Mouse (Mus musculus) limb, embryonic 10.5 days (tissue): ENCODE results near the gene Flvcr2. TPM values are rescaled to one million over a fixed set of nuclear protein-coding genes. Genes with fewer than 3 reads are reported as not detected.

ENCODE experiments used
- DNase-seq: peaks from one replicate; pipeline ENCODE4 v3.0.0-alpha.2; 2017; ENCODE audit warnings: low spot score
- H3K27ac ChIP-seq: fragments of 300-500 bp; sonication (generic); 2 replicates; pipeline ENCODE4 v1.5.1; 2016; ENCODE audit warnings: mild to moderate bottlenecking
- H3K27me3 ChIP-seq: fragments of 300-500 bp; sonication (generic); 2 replicates; pipeline ENCODE4 v1.6.1; 2016; ENCODE audit warnings: low read depth, mild to moderate bottlenecking; ENCODE audit not compliant: poor library complexity, severe bottlenecking
- H3K36me3 ChIP-seq: fragments of 300-500 bp; sonication (generic); 2 replicates; pipeline ENCODE4 v1.6.1; 2016; ENCODE audit warnings: mild to moderate bottlenecking, moderate library complexity
- H3K4me1 ChIP-seq: fragments of 300-500 bp; sonication (generic); 2 replicates; pipeline ENCODE4 v1.6.1; 2016
- H3K4me3 ChIP-seq: fragments of 300-500 bp; sonication (generic); 2 replicates; pipeline ENCODE4 v1.5.1; 2016; ENCODE audit warnings: mild to moderate bottlenecking, moderate library complexity
- H3K9me3 ChIP-seq: fragments of 300-500 bp; sonication (generic); replicated peaks from 2 replicates; pipeline ENCODE4 v1.6.1; 2016; ENCODE audit warnings: mild to moderate bottlenecking
- WGBS: fragments of 180-500 bp; shearing (Covaris S2); methylation state at CpG from one replicate; pipeline ENCODE4 v1.1.7; 2016; 5-methylcytosine and 5-hydroxymethylcytosine counted together
- polyA plus RNA-seq: library from polyadenylated mRNA; unstranded; fragments of >200 nt; fragmentation: Nextera tagmentation; extraction: Ambion mirVana; gene quantifications from 2 replicates; pipeline ENCODE4 v1.2.1, GENCODE M21; 2016

The Flvcr2 gene
- polyA plus RNA-seq, 1 experiment from 2014 or later = 0.93 TPM

DNA sequence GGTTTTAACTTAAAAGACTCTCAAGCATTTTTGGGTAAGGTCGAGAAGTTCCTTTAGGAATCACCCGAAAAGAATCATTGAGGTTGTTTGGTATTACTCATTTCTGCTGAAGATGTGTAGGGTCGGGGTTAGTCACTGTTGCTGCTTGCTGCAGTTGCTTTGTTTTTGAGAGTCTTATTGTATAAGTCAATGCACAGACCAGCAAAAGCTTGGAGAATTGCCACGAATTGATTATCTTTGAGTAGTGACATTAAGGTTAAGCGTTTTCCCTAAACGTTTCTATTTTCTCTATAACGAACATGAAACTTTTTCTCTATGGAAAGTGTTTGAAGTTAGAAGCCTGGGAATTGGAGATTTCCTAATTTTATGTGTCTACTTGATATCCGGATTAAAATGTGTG lies 79.0 kb downstream of the Flvcr2 start:
- H3K9me3 ChIP-seq = no peaks in the 10 kb centered on the region

DNA sequence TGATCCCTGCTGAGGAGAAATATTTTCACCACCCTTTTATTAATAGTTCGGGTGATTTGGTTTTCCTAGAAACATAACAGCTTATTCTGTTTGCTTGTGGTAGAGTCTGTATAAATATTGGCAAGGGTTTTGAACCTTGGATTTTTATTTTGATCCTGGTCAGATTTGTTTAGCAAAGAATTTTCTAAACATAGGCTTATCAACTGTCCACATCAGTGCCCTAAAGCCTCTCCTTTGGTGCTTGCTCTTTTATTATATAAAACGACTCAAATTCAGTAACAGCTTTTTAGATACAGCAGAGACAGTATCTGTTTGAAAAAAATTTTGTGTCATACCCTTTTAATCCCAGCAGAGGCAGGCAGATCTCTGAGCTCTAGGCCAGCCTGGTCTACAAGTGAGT lies 79.5 kb downstream of the Flvcr2 start:
- H3K9me3 ChIP-seq = no peaks in the 10 kb centered on the region
- no peak overlapping the region for H3K27ac ChIP-seq
- 81% methylated on average over 2 of the region's 2 CpGs for WGBS
- H3K36me3 ChIP-seq = peaks cover 49% of the 10 kb centered on the region
- no peaks in the 10 kb centered on the region for H3K27me3 ChIP-seq
- DNase-seq = no peak
- H3K4me3 ChIP-seq = peak overlapping the region; percentile 90
- peaks cover 16% of the 10 kb centered on the region for H3K4me1 ChIP-seq

More for the DNA sequence above, 79.0 kb downstream of the Flvcr2 start:
- H3K27me3 ChIP-seq = no peaks in the 10 kb centered on the region
- peaks cover 51% of the 10 kb centered on the region for H3K36me3 ChIP-seq
- H3K4me1 ChIP-seq = peaks cover 16% of the 10 kb centered on the region
- peak overlapping the region; percentile 90 for H3K4me3 ChIP-seq
- peak overlapping the region; percentile 96 for H3K27ac ChIP-seq
- no peak for DNase-seq
- 11% methylated on average over 8 of the region's 8 CpGs for WGBS

DNA sequence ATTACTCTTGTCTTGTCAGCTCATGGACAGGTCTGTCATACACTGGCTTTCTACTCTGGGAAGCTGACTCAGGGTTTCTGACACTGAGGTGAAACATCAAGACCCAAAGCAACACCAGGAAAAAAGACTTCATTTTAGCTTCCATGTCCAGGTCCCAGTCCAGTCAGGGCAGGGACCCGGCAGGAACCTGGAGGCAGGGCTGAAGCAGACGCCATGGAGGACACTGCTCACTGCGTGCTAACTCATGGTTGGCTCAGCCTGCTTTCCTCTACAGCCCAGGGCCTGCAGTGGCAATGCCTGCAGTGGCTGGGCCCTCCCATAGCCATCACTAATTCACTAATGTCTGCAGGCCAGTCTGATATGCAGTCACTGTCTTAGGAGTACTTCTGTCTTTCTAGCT lies 82.5 kb downstream of the Flvcr2 start:
- Histone ChIP-seq H3K9me3 (no peaks in the 10 kb centered on the region), H3K4me3 (no peak overlapping the region), H3K36me3 (peaks cover 63% of the 10 kb centered on the region), H3K27ac (no peak overlapping the region), H3K27me3 (no peaks in the 10 kb centered on the region), H3K4me1 (peaks cover 9% of the 10 kb centered on the region)
- 92% methylated on average over 3 of the region's 3 CpGs for WGBS
- no peak for DNase-seq

DNA sequence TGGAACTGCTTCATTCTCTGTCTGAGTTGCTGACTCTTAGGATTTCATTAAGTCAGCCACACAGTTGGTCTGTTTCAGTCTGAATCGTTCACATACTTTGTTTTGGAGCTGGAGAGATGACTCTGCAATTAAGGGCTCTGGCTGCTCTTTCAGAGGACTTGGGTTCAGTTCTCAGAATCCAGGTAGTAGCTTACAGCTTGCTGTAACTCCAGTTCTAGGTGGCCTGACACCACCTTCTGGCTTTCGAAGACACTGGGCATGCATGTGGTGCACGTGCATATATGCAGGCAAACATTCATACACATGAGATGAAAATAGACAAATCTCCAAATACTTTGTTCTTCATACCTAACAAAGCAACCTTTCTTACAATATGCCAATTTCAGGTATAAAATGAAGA lies 83.5 kb downstream of the Flvcr2 start:
- Histone ChIP-seq H3K27me3 (no peaks in the 10 kb centered on the region), H3K36me3 (peaks cover 67% of the 10 kb centered on the region), H3K27ac (no peak overlapping the region), H3K9me3 (no peaks in the 10 kb centered on the region), H3K4me3 (no peak overlapping the region), H3K4me1 (peaks cover 7% of the 10 kb centered on the region)
- 95% methylated on average over 3 of the region's 3 CpGs for WGBS
- no peak for DNase-seq

DNA sequence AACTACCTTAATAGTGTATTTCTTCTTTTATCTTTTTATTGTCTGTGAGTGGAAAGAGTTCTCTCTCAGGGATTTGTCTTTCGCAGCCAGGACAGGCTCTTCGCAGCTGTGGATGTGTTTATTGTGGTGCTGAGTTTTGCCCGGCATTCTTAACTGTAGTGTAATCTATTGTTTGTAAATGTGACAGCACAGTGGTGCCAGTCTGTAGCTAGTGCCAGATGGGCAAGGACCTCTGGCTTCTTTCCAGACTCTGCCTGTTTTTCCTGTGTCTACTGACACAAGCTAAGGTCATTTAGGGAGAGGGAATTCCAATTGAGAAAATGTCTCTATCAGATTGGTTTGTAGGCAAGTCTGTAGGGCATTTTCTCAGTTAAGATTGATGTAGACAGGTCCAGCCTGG lies 84.4 kb downstream of the Flvcr2 start:
- H3K36me3 ChIP-seq = peaks cover 71% of the 10 kb centered on the region
- DNase-seq = no peak
- no peaks in the 10 kb centered on the region for H3K27me3 ChIP-seq
- H3K9me3 ChIP-seq = no peaks in the 10 kb centered on the region
- peaks cover 2% of the 10 kb centered on the region for H3K4me1 ChIP-seq
- WGBS = 92% methylated on average over 3 of the region's 3 CpGs
- H3K27ac ChIP-seq = no peak overlapping the region
- H3K4me3 ChIP-seq = no peak overlapping the region

DNA sequence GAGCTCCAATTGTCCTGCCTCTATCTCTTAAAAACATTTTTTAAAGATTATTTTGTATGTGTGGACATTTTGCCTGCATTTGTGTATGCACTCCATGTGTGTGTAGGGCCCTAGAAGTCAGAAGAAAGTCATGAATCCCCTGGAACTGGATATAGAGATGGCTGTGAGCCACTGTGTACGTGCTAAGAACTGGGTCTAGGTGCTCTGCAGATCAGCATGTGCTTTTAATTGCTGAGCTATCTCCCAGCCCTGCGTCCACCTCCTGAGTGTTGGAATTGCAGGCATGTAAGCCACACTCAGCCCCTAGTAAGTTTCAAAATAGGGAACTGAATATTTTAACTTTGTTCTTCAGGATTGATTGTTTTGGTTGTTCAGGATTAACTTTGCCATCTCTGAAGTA lies 88.2 kb downstream of the Flvcr2 start:
- no peak overlapping the region for H3K27ac ChIP-seq
- H3K27me3 ChIP-seq = no peaks in the 10 kb centered on the region
- WGBS = 69% methylated on average over 2 of the region's 2 CpGs
- no peak overlapping the region for H3K4me3 ChIP-seq
- peaks cover 49% of the 10 kb centered on the region for H3K36me3 ChIP-seq
- no peaks in the 10 kb centered on the region for H3K9me3 ChIP-seq
- no peaks in the 10 kb centered on the region for H3K4me1 ChIP-seq
- DNase-seq = no peak

DNA sequence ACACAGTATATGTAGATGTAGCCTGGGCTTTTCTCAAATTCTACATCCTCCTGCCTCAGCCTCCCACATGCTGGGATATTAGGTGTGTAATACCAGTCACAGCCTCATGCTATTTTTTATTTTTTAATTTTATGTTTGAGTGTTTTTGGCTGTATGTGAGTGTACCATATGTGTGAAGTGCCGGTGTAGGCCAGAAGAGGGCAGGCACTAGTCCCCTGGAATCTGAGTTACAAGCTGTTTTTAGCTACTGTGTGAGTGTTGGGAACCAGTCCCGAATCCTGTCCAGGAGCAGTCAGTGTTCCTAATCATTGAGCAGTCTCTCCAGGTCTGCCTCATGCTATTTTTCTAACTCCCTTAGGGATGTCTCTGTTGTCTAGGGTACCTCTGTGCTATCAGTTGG lies 91.4 kb downstream of the Flvcr2 start:
- DNase-seq = no peak
- no peaks in the 10 kb centered on the region for H3K4me1 ChIP-seq
- 93% methylated on average over 2 of the region's 2 CpGs for WGBS
- no peak overlapping the region for H3K4me3 ChIP-seq
- H3K36me3 ChIP-seq = peaks cover 38% of the 10 kb centered on the region
- no peaks in the 10 kb centered on the region for H3K9me3 ChIP-seq
- no peak overlapping the region for H3K27ac ChIP-seq
- no peaks in the 10 kb centered on the region for H3K27me3 ChIP-seq

DNA sequence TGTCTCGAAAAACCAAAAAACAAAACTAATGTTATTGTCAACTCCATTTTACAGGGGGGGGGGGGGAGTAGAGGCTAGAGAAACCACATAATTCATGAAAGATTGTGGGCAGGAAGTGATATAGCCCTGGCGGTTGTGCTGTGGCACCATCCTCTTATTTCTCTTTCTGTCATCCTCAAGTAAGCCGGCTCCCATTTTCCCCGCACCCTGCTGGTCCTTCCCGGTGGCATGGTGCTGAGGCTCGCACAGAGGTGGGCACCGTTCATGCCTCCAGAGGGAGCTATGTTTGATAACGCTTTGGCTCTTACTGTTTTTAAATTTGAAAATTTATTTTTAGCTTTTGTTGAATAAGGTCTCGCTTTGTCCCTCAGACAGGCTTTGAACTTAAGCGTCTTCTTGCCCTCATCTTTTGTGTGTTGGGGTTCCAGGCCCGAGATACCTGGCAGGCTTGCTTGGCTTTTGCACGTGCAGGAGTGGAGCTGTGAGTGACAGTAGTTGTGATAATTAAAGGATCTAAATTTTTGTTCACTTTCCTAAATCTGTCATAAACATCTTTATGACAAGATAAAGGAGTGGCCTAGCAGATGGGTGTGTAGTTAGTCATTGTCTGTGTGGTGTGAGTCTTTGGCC lies 93.1 kb downstream of the Flvcr2 start:
- Histone ChIP-seq H3K27ac (no peak overlapping the region), H3K4me1 (no peaks in the 10 kb centered on the region), H3K27me3 (no peaks in the 10 kb centered on the region), H3K9me3 (no peaks in the 10 kb centered on the region), H3K36me3 (peaks cover 41% of the 10 kb centered on the region), H3K4me3 (no peak overlapping the region)
- WGBS = 94% methylated on average over 12 of the region's 12 CpGs
- no peak for DNase-seq

DNA sequence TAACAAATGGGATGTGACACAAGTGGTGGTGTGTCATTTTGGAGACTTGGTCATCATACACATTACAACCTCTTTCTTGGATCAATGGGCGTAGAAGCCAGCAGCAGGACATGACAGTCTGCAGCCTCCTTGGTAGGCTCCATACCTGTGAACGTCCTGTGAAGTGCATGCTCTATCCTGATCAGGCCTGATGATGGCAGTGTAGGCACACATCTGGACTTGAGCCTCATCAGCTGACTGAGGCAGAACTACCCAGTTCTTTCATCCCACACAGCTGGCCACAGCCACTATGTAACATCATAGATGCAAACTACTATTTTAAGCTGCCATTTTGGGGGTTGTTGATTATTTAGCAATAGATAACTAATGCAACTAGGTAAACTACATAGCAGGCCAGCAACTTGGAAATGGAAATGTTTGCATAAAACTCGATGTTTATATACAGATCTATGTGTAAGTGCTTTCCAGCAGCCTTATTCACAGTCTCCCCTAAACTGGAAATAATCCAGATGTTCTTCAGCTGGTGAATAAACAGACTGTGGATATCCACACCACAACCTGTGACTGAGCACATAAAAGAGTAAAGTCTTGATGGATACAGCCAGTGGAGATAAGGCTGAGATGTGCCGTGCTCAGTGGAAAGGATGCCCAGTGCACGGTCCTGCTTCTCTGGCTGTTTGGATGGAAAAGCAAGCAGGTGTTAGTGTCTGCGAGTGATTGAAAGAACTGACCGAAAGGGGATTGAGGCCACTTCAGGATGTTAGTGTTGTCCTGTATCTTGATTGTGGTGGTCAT lies 102.0 kb downstream of the Flvcr2 start:
- Histone ChIP-seq H3K27me3 (no peaks in the 10 kb centered on the region), H3K4me3 (no peak overlapping the region), H3K4me1 (no peaks in the 10 kb centered on the region), H3K36me3 (peaks cover 48% of the 10 kb centered on the region), H3K27ac (no peak overlapping the region), H3K9me3 (no peaks in the 10 kb centered on the region)
- DNase-seq = no peak
- 85% methylated on average over 7 of the region's 7 CpGs for WGBS

DNA sequence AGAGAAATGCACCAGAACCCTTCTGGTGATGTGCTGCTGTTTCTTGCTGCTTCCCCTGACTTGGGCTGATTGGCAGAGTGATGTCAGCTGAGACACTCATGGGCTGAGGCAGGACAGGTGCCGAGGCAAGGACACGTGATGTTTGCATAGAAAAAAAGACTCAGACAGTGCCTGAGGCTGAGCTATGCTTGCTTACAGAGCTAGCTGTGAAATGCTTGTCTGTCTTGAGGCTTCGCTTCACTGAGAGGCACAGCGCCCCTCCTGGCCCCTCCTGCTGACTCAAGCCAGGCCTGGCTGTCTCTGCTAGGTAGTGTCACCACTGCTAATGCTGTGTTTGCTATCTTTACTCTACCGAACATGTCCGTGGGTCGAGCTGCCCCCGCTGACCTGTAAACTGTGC lies 104.3 kb downstream of the Flvcr2 start:
- WGBS = 88% methylated on average over 8 of the region's 8 CpGs
- H3K27ac ChIP-seq = no peak overlapping the region

DNA sequence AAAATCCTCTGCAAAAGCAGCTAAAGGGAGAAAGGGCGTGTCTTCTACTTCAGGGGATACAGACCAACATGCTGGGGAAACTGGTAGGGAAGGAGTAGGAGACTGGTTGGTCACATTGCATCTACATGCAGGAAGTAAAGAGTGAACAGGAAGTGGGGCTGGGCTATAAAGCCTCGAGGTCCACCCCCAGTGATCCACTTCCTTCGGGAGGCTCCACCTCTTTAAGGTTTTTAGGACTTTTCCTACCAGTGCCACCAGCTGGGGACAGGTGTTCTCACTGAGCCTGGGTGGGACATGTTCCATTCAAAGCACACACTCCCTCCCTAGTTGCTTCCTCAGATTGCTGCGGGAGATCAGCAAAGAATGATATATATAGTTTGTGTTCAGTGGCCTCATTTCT lies 107.5 kb downstream of the Flvcr2 start:
- H3K9me3 ChIP-seq = no peaks in the 10 kb centered on the region
- no peak overlapping the region for H3K4me3 ChIP-seq
- DNase-seq = no peak
- no peak overlapping the region for H3K27ac ChIP-seq
- no peaks in the 10 kb centered on the region for H3K4me1 ChIP-seq
- WGBS = 89% methylated on average over 4 of the region's 4 CpGs
- peaks cover 48% of the 10 kb centered on the region for H3K36me3 ChIP-seq
- H3K27me3 ChIP-seq = no peaks in the 10 kb centered on the region

More for the DNA sequence above, 104.3 kb downstream of the Flvcr2 start:
- Histone ChIP-seq H3K4me1 (no peaks in the 10 kb centered on the region), H3K36me3 (peaks cover 49% of the 10 kb centered on the region), H3K9me3 (no peaks in the 10 kb centered on the region), H3K27me3 (no peaks in the 10 kb centered on the region), H3K4me3 (no peak overlapping the region)
- DNase-seq = no peak

DNA sequence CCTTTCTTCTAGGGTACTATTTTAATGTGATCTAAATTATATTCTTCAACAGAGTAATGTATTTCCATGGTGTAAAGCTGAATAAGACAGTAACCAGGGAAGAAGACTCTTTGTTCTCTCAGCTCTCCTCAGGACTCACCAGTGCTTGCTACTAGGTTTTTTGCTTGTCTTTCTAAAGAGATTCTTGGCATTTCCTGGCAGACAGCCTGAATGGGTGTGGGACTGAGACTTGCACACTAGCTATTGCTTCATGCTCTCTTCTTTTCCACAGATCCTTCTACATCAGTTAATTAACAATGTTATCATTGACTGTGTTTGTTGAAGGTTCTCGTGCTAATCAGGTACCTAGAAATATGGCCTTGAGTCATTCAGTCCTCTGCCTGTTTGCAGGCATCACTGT lies 107.9 kb downstream of the Flvcr2 start:
- Histone ChIP-seq H3K4me3 (no peak overlapping the region), H3K27me3 (no peaks in the 10 kb centered on the region), H3K36me3 (peaks cover 45% of the 10 kb centered on the region), H3K27ac (no peak overlapping the region), H3K4me1 (no peaks in the 10 kb centered on the region), H3K9me3 (no peaks in the 10 kb centered on the region)
- DNase-seq = no peak
- 94% methylated on average over 1 of the region's 1 CpGs for WGBS

DNA sequence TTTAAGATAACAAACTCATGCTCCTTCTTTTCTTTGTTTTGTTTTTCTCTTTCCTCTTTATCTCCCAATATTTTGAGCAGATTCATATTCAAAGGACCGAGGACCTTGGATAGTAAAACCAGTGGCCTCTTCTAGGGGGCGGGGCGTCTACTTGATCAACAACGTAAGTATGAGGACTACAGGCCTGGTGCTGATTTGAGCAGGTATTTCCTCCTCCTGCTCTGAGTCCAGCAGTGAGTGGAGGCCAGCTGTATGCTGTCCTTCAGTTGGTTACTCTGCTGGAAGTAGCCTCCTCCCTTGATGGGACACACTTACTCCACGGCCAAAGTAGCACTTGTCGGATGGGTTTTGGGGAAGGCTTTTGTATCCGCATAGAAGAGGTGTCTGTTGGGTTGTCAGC lies 111.0 kb downstream of the Flvcr2 start:
- no peaks in the 10 kb centered on the region for H3K9me3 ChIP-seq
- no peaks in the 10 kb centered on the region for H3K4me1 ChIP-seq
- H3K27me3 ChIP-seq = no peaks in the 10 kb centered on the region
- 91% methylated on average over 7 of the region's 7 CpGs for WGBS
- no peak overlapping the region for H3K4me3 ChIP-seq
- H3K36me3 ChIP-seq = peaks cover 35% of the 10 kb centered on the region
- H3K27ac ChIP-seq = no peak overlapping the region
- no peak for DNase-seq
